ENCODE assay signal across 8 mouse cellular contexts in genomic region chr1:120264861-120265686, GRCm38 (mm10). TPM values are rescaled to one million over a fixed set of nuclear protein-coding genes. Genes with fewer than 3 reads are reported as not detected.
DNase-seq lines count a peak whose midpoint lies in the region; ATAC-seq lines count a peak whose summit lies in the region.

No protein-coding gene starts in this region.

- peak overlapping the region; percentile 97 for H3K4me2 ChIP-seq in heart, embryonic 15.5 days
- H3K4me2 ChIP-seq in liver, embryonic 13.5 days, result peak overlapping the region; percentile 93
- peak overlapping the region; percentile 83 for H3K4me2 ChIP-seq in stomach, embryonic 15.5 days

- 2% methylated on average over 40 of the region's 40 CpGs for WGBS in forebrain, embryonic 10.5 days
- WGBS in heart, embryonic 15.5 days, result under 1% methylated on average over 40 of the region's 40 CpGs
- WGBS in liver, embryonic 13.5 days (ENCODE audit: insufficient replicate concordance), result under 1% methylated on average over 40 of the region's 40 CpGs
- under 1% methylated on average over 40 of the region's 40 CpGs for WGBS in stomach, embryonic 15.5 days

- H3K4me1 ChIP-seq in forebrain, embryonic 10.5 days, result peaks cover 21% of the 10 kb centered on the region
- peaks cover 18% of the 10 kb centered on the region for H3K4me1 ChIP-seq in heart, embryonic 15.5 days (replicated peaks)
- peaks cover 96% of the 10 kb centered on the region for H3K4me1 ChIP-seq in liver, embryonic 13.5 days (replicated peaks)
- H3K4me1 ChIP-seq in stomach, embryonic 15.5 days, result peaks cover 11% of the 10 kb centered on the region; the same call in 1 of the 2 replicates

- peak overlapping the region; percentile 73 for H3K27ac ChIP-seq in forebrain, embryonic 10.5 days
- H3K27ac ChIP-seq in heart, embryonic 15.5 days, result peak overlapping the region; percentile 90
- peak overlapping the region; percentile 97 for H3K27ac ChIP-seq in liver, embryonic 13.5 days
- H3K27ac ChIP-seq in stomach, embryonic 15.5 days, result no peak overlapping the region

- peak; percentile 81 for DNase-seq in c-Kit-positive CD71-negative TER-119-negative erythroid progenitor cells, embryonic 14.5 days (ENCODE audit: low read depth)
- DNase-seq in forebrain, embryonic 10.5 days (ENCODE audit: extremely low spot score, low spot score), result peak; percentile 64
- peak; percentile 90 to 96 for DNase-seq in kidney, postnatal 25 days
- DNase-seq in liver, embryonic 13.5 days, result peak; percentile 91
- peak; percentile 68 to 70 for DNase-seq in natural killer cell, adult 2 months (ENCODE audit: low spot score in 2 of 2)

- H3K27me3 ChIP-seq in forebrain, embryonic 10.5 days (ENCODE audit: poor library complexity, severe bottlenecking), result peaks cover 35% of the 10 kb centered on the region
- no peaks in the 10 kb centered on the region for H3K27me3 ChIP-seq in heart, embryonic 15.5 days
- H3K27me3 ChIP-seq in liver, embryonic 13.5 days, result no peaks in the 10 kb centered on the region
- H3K27me3 ChIP-seq in stomach, embryonic 15.5 days (replicated peaks), result no peaks in the 10 kb centered on the region

- H3K9me3 ChIP-seq in forebrain, embryonic 10.5 days, result no peaks in the 10 kb centered on the region
- H3K9me3 ChIP-seq in heart, embryonic 15.5 days (replicated peaks), result no peaks in the 10 kb centered on the region
- no peaks in the 10 kb centered on the region for H3K9me3 ChIP-seq in liver, embryonic 13.5 days (replicated peaks)
- H3K9me3 ChIP-seq in stomach, embryonic 15.5 days, result no peaks in the 10 kb centered on the region

- H3K9ac ChIP-seq in heart, embryonic 15.5 days, result peak overlapping the region; percentile 70
- H3K9ac ChIP-seq in liver, embryonic 13.5 days, result peak overlapping the region; percentile 91
- 0 out of 2 replicates have a peak overlapping the region, but pooled peaks have one; percentile 9 for H3K9ac ChIP-seq in stomach, embryonic 15.5 days

- peak; percentile 51 for ATAC-seq in CD4-positive, CD25-positive, alpha-beta regulatory T cell, adult 4 months
- ATAC-seq in heart, embryonic 15.5 days (replicated peaks; ENCODE audit: insufficient number of reproducible peaks, insufficient read depth, low FRiP score, low read depth), result peak; percentile 93
- ATAC-seq in liver, embryonic 13.5 days (ENCODE audit: low read depth), result peak; percentile 94
- ATAC-seq in stomach, embryonic 15.5 days (ENCODE audit: insufficient read depth, low FRiP score, low read depth), result peak; percentile 96

- H3K36me3 ChIP-seq in forebrain, embryonic 10.5 days (replicated peaks), result no peaks in the 10 kb centered on the region
- no peaks in the 10 kb centered on the region for H3K36me3 ChIP-seq in heart, embryonic 15.5 days
- H3K36me3 ChIP-seq in liver, embryonic 13.5 days, result peaks cover 29% of the 10 kb centered on the region
- no peaks in the 10 kb centered on the region for H3K36me3 ChIP-seq in stomach, embryonic 15.5 days

- H3K4me3 ChIP-seq in forebrain, embryonic 10.5 days, result peak overlapping the region; percentile 64
- peak overlapping the region; percentile 77 for H3K4me3 ChIP-seq in heart, embryonic 15.5 days
- H3K4me3 ChIP-seq in liver, embryonic 13.5 days (replicated peaks), result peak overlapping the region; percentile 82
- peak overlapping the region; percentile 48 for H3K4me3 ChIP-seq in stomach, embryonic 15.5 days (replicated peaks)

RNA-seq across cellular contexts. Expression of gene Steap3, which starts 7.4 kb away (rescaled TPM):
- polyA plus RNA-seq in CD4-positive, CD25-positive, alpha-beta regulatory T cell, adult 4 months (2017; shearing (Covaris generic)), result not detected
- polyA plus RNA-seq in forebrain, embryonic 10.5 days (2016; fragmentation: Nextera tagmentation; extraction: Ambion mirVana), result 3.4 and 3.5 TPM in 2 replicates
- polyA plus RNA-seq in heart, embryonic 15.5 days (2015; fragmentation: Nextera tagmentation; extraction: Ambion mirVana), result 15.9 and 19.1 TPM in 2 replicates
- 46.7 and 49.5 TPM in 2 replicates for polyA plus RNA-seq in liver, embryonic 13.5 days (2015; fragmentation: Nextera tagmentation; extraction: Ambion mirVana)
- polyA plus RNA-seq in stomach, embryonic 15.5 days (2015; fragmentation: Nextera tagmentation; extraction: Ambion mirVana), result 4.9 and 7.3 TPM in 2 replicates

Comparison
In these comparisons a context has a peak if more than half of its experiments do, and no peak if none do; other contexts are left out.
1. H3K9ac ChIP-seq: peak in every context shown above with its lines; median percentile 91 in liver, embryonic 13.5 days; 70 in heart, embryonic 15.5 days; 9 in stomach, embryonic 15.5 days.